Mouse (Mus musculus) hindbrain, postnatal 0 days (tissue): Measurements from ENCODE around the gene Osbpl9. TPM values are rescaled to one million over a fixed set of nuclear protein-coding genes. Genes with fewer than 3 reads are reported as not detected.

Source experiments
- ATAC-seq: fragments of 200-750 bp; cut with Nextera tagmentation; 2 replicates; pipeline ENCODE4 v1.8.0; 2017; ENCODE audit warnings: mild to moderate bottlenecking, moderate TSS enrichment, moderate library complexity
- DNase-seq: peaks from one replicate; pipeline ENCODE4 v3.0.0-alpha.2; 2015; ENCODE audit warnings: low spot score
- H3K27ac ChIP-seq: fragments of 300-500 bp; sonication (generic); 2 replicates; pipeline ENCODE4 v1.5.1; 2014; ENCODE audit warnings: mild to moderate bottlenecking
- H3K27me3 ChIP-seq: fragments of 300-500 bp; sonication (generic); 2 replicates; pipeline ENCODE4 v1.6.1; 2014; ENCODE audit warnings: low read length, mixed read lengths; ENCODE audit not compliant: insufficient read depth
- H3K36me3 ChIP-seq: fragments of 300-500 bp; sonication (generic); 2 replicates; pipeline ENCODE4 v1.6.1; 2014; ENCODE audit warnings: low read length, mixed read lengths; ENCODE audit not compliant: insufficient read depth
- H3K4me1 ChIP-seq: fragments of 300-500 bp; sonication (generic); 2 replicates; pipeline ENCODE4 v1.6.1; 2014; ENCODE audit warnings: antibody characterized with exemption, low read length, mixed read lengths; ENCODE audit not compliant: insufficient read depth
- H3K4me2 ChIP-seq: fragments of 300-500 bp; sonication (generic); 2 replicates; pipeline ENCODE4 v1.6.1; 2014; ENCODE audit warnings: low read depth, mild to moderate bottlenecking, low read length, moderate library complexity, mixed read lengths
- H3K4me3 ChIP-seq: fragments of 300-500 bp; sonication (generic); 2 replicates; pipeline ENCODE4 v1.5.1; 2014; ENCODE audit warnings: low read length
- H3K9ac ChIP-seq: fragments of 300-500 bp; sonication (generic); replicated peaks from 2 replicates; pipeline ENCODE4 v1.6.1; 2014; ENCODE audit warnings: mild to moderate bottlenecking, low read length, moderate library complexity, mixed read lengths
- H3K9me3 ChIP-seq: fragments of 300-500 bp; sonication (generic); 2 replicates; pipeline ENCODE4 v1.6.1; 2016; ENCODE audit warnings: low read length, mixed read lengths
- CTCF ChIP-seq: IDR thresholded peaks from 2 replicates; pipeline ENCODE4 v1.5.1; 2016; ENCODE audit warnings: antibody characterized with exemption, control low read depth, low read depth
- WGBS: fragments of 180-500 bp; shearing (Covaris S2); extraction: QIAGEN DNeasy Blood & Tissue Kit; methylation state at CpG from one replicate; pipeline ENCODE4 v1.1.7; 2014; 5-methylcytosine and 5-hydroxymethylcytosine counted together
- polyA plus RNA-seq: library from polyadenylated mRNA; unstranded; fragments of >200 nt; fragmentation: Nextera tagmentation; extraction: Ambion mirVana; gene quantifications from 2 replicates; pipeline ENCODE4 v1.2.1, GENCODE M21; 2015
- total RNA-seq: library from RNA; depleted of rRNA; stranded (reverse); fragments of >200 nt; gene quantifications from 2 replicates; pipeline ENCODE4 v1.2.3, GENCODE M21; 2014

Gene Osbpl9
- total and polyA plus RNA-seq, 2 experiments from 2014 or later, result 59.0 to 59.3 TPM

- no peaks in the 10 kb centered on the region for H3K4me1 ChIP-seq
- TF ChIP-seq CTCF, result no peak
- no peaks in the 10 kb centered on the region for H3K27me3 ChIP-seq
- no peaks in the 10 kb centered on the region for H3K9me3 ChIP-seq
- ATAC-seq, result no peak
- no peak overlapping the region for H3K27ac ChIP-seq
- H3K36me3 ChIP-seq, result no peaks in the 10 kb centered on the region
- H3K9ac ChIP-seq, result no peak overlapping the region
- 75% methylated on average over 10 of the region's 10 CpGs for WGBS
- H3K4me2 ChIP-seq, result no peak overlapping the region
- no peak for DNase-seq
- H3K4me3 ChIP-seq, result no peak overlapping the region
These were observed 10.5 kb downstream of the Osbpl9 start for GRCm38 (mm10) chr4:109191598-109191997.

GRCm38 (mm10) chr4:109185616-109186405 lies 16.3 kb downstream of the Osbpl9 start:
- WGBS, result 82% methylated on average over 8 of the region's 8 CpGs
- H3K9me3 ChIP-seq, result no peaks in the 10 kb centered on the region
- no peaks in the 10 kb centered on the region for H3K27me3 ChIP-seq
- no peak overlapping the region for H3K4me3 ChIP-seq
- H3K4me1 ChIP-seq, result no peaks in the 10 kb centered on the region
- no peak overlapping the region for H3K27ac ChIP-seq
- H3K9ac ChIP-seq, result no peak overlapping the region
- no peak for TF ChIP-seq CTCF
- DNase-seq (no peak), ATAC-seq (no peak)
- no peak overlapping the region for H3K4me2 ChIP-seq
- no peaks in the 10 kb centered on the region for H3K36me3 ChIP-seq

- no peaks in the 10 kb centered on the region for H3K9me3 ChIP-seq
- no peak for TF ChIP-seq CTCF
- H3K27me3 ChIP-seq, result no peaks in the 10 kb centered on the region
These were observed 26.4 kb downstream of the Osbpl9 start for GRCm38 (mm10) chr4:109175677-109176076.

GRCm38 (mm10) chr4:109173775-109174440 lies 28.2 kb downstream of the Osbpl9 start:
- Histone ChIP-seq H3K9ac (no peak overlapping the region), H3K27me3 (no peaks in the 10 kb centered on the region), H3K4me2 (no peak overlapping the region), H3K36me3 (no peaks in the 10 kb centered on the region), H3K4me1 (peaks cover 4% of the 10 kb centered on the region; the same call in 1 of the 2 replicates), H3K9me3 (no peaks in the 10 kb centered on the region), H3K4me3 (no peak overlapping the region), H3K27ac (peak overlapping the region; percentile 45)
- 0 out of 2 replicates have a peak, but pooled peaks have one; percentile 43 for ATAC-seq
- peak; percentile 28 for DNase-seq
- WGBS, result 42% methylated on average over 7 of the region's 7 CpGs
- no peak for TF ChIP-seq CTCF

More at GRCm38 (mm10) chr4:109175677-109176076, 26.4 kb downstream of the Osbpl9 start:
- ATAC-seq (no peak), DNase-seq (no peak)
- no peak overlapping the region for H3K4me2 ChIP-seq
- no peak overlapping the region for H3K4me3 ChIP-seq
- no peak overlapping the region for H3K27ac ChIP-seq
- no peak overlapping the region for H3K9ac ChIP-seq
- peaks cover 4% of the 10 kb centered on the region; the same call in 1 of the 2 replicates for H3K4me1 ChIP-seq
- H3K36me3 ChIP-seq, result no peaks in the 10 kb centered on the region

- peaks cover 4% of the 10 kb centered on the region; the same call in 1 of the 2 replicates for H3K4me1 ChIP-seq
- H3K9me3 ChIP-seq, result no peaks in the 10 kb centered on the region
- no peak overlapping the region for H3K4me3 ChIP-seq
- 56% methylated on average over 4 of the region's 4 CpGs for WGBS
- ATAC-seq (no peak), DNase-seq (no peak)
- H3K36me3 ChIP-seq, result no peaks in the 10 kb centered on the region
- TF ChIP-seq CTCF, result no peak
- no peak overlapping the region for H3K9ac ChIP-seq
- H3K27ac ChIP-seq, result peak overlapping the region; percentile 45
- no peak overlapping the region for H3K4me2 ChIP-seq
- no peaks in the 10 kb centered on the region for H3K27me3 ChIP-seq
These were observed 28.7 kb downstream of the Osbpl9 start for GRCm38 (mm10) chr4:109173369-109173768.

- 40% methylated on average over 12 of the region's 12 CpGs for WGBS
- Histone ChIP-seq H3K36me3 (no peaks in the 10 kb centered on the region), H3K27ac (no peak overlapping the region), H3K9me3 (no peaks in the 10 kb centered on the region), H3K4me3 (no peak overlapping the region), H3K4me2 (no peak overlapping the region), H3K9ac (no peak overlapping the region), H3K4me1 (no peaks in the 10 kb centered on the region), H3K27me3 (no peaks in the 10 kb centered on the region)
- peak; percentile 87 for TF ChIP-seq CTCF
- ATAC-seq (peak; percentile 68), DNase-seq (peak; percentile 91)
These were observed 36.4 kb downstream of the Osbpl9 start for GRCm38 (mm10) chr4:109165521-109166173.
